In genomic region chr14:118237786-118238185, GRCm38 (mm10) we compare ENCODE assay signal across 14 mouse cellular contexts. TPM values are rescaled to one million over a fixed set of nuclear protein-coding genes. Genes with fewer than 3 reads are reported as not detected.
DNase-seq lines count a peak whose midpoint lies in the region; ATAC-seq and TF ChIP-seq lines count a peak whose summit lies in the region.
"Had no signal": no experiment of that assay in that cellular context is flagged by ENCODE, and none has a peak within 500 bp of the region (broad histone marks: within the 10 kb centered on the region; RNA-seq: fewer than 3 reads in every experiment).

No protein-coding gene starts in this region.

- no peak for ATAC-seq in forebrain, embryonic 16.5 days
- no peak for ATAC-seq in midbrain, embryonic 13.5 days
- no peak for ATAC-seq in stomach, embryonic 16.5 days (ENCODE audit: insufficient read depth, low FRiP score)
- ATAC-seq in heart, embryonic 12.5 days (ENCODE audit: insufficient number of reproducible peaks, low FRiP score), result no peak

- no peaks in the 10 kb centered on the region for H3K36me3 ChIP-seq in kidney, adult 2 months (ENCODE audit: control insufficient read depth, insufficient read depth, low read length)
- no peaks in the 10 kb centered on the region for H3K36me3 ChIP-seq in forebrain, embryonic 16.5 days (ENCODE audit: control insufficient read depth, insufficient read depth)
- peaks cover 5% of the 10 kb centered on the region for H3K36me3 ChIP-seq in midbrain, embryonic 13.5 days
- H3K36me3 ChIP-seq in stomach, embryonic 16.5 days (ENCODE audit: control insufficient read depth, insufficient read depth, low read length), result no peaks in the 10 kb centered on the region
- H3K36me3 ChIP-seq in heart, embryonic 12.5 days, result no peaks in the 10 kb centered on the region
- no peaks in the 10 kb centered on the region for H3K36me3 ChIP-seq in heart, embryonic 10.5 days
- H3K36me3 ChIP-seq: intestine, embryonic 15.5 days; liver, embryonic 15.5 days had no signal

- no peaks in the 10 kb centered on the region for H3K4me1 ChIP-seq in kidney, adult 2 months (ENCODE audit: control insufficient read depth, insufficient read depth, low read length)
- peaks cover 33% of the 10 kb centered on the region for H3K4me1 ChIP-seq in forebrain, embryonic 16.5 days (replicated peaks; ENCODE audit: control insufficient read depth, insufficient read depth, low read length)
- peaks cover 36% of the 10 kb centered on the region for H3K4me1 ChIP-seq in midbrain, embryonic 13.5 days (replicated peaks)
- peaks cover 6% of the 10 kb centered on the region; the same call in 1 of the 2 replicates for H3K4me1 ChIP-seq in stomach, embryonic 16.5 days (ENCODE audit: control insufficient read depth, insufficient read depth, low read length)
- peaks cover 29% of the 10 kb centered on the region for H3K4me1 ChIP-seq in heart, embryonic 12.5 days (replicated peaks)
- peaks cover 26% of the 10 kb centered on the region for H3K4me1 ChIP-seq in heart, embryonic 10.5 days

- no peak for TF ChIP-seq CTCF in kidney, adult 2 months (conservative IDR thresholded peaks at IDR 0.05; ENCODE audit: insufficient read depth, insufficient read length, low read depth, low read length)

- peaks cover 25% of the 10 kb centered on the region for H3K27me3 ChIP-seq in kidney, adult 2 months (replicated peaks; ENCODE audit: control insufficient read depth, insufficient read depth, low read length)
- no peaks in the 10 kb centered on the region; the same call in 1 of the 2 replicates for H3K27me3 ChIP-seq in forebrain, embryonic 16.5 days (replicated peaks; ENCODE audit: control insufficient read depth, insufficient read depth, low read length)
- peaks cover 31% of the 10 kb centered on the region for H3K27me3 ChIP-seq in midbrain, embryonic 13.5 days
- peaks cover 20% of the 10 kb centered on the region for H3K27me3 ChIP-seq in stomach, embryonic 16.5 days (ENCODE audit: control insufficient read depth, insufficient read depth, low read length)
- peaks cover 71% of the 10 kb centered on the region for H3K27me3 ChIP-seq in heart, embryonic 12.5 days (replicated peaks)
- peaks cover 76% of the 10 kb centered on the region for H3K27me3 ChIP-seq in heart, embryonic 10.5 days (ENCODE audit: insufficient read depth, poor library complexity, severe bottlenecking)

- DNase-seq in kidney, adult 2 months, result peak; percentile 6
- no peak for DNase-seq in kidney, adult 8-10 months
- DNase-seq in right cerebral cortex, postnatal 25 days, result no peak
- no peak for DNase-seq in heart, embryonic 10.5 days (ENCODE audit: low spot score)

- H3K9ac ChIP-seq in forebrain, embryonic 16.5 days (replicated peaks; ENCODE audit: low read depth, low read length), result no peak overlapping the region
- peak overlapping the region; percentile 93 for H3K9ac ChIP-seq in midbrain, embryonic 13.5 days (replicated peaks)
- peak overlapping the region; percentile 39; the same call in 1 of the 2 replicates for H3K9ac ChIP-seq in stomach, embryonic 16.5 days (ENCODE audit: low read length)
- H3K9ac ChIP-seq in heart, embryonic 12.5 days, result no peak overlapping the region
- H3K9ac ChIP-seq: intestine, embryonic 15.5 days; liver, embryonic 15.5 days had no signal

- H3K4me3 ChIP-seq in kidney, adult 2 months (ENCODE audit: insufficient read depth, low read depth, low read length), result no peak overlapping the region
- no peak overlapping the region for H3K4me3 ChIP-seq in forebrain, embryonic 16.5 days (replicated peaks; ENCODE audit: low read length)
- H3K4me3 ChIP-seq in midbrain, embryonic 13.5 days (replicated peaks), result peak overlapping the region; percentile 76
- H3K4me3 ChIP-seq in stomach, embryonic 16.5 days (replicated peaks; ENCODE audit: low read length), result peak overlapping the region; percentile 63
- H3K4me3 ChIP-seq in heart, embryonic 12.5 days, result no peak overlapping the region
- no peak overlapping the region for H3K4me3 ChIP-seq in heart, embryonic 10.5 days

- 15% methylated on average over 6 of the region's 6 CpGs for WGBS in kidney, adult 2 months
- WGBS in forebrain, embryonic 16.5 days, result 8% methylated on average over 6 of the region's 6 CpGs
- WGBS in midbrain, embryonic 13.5 days, result 7% methylated on average over 6 of the region's 6 CpGs
- 6% methylated on average over 6 of the region's 6 CpGs for WGBS in stomach, embryonic 16.5 days
- WGBS in heart, embryonic 12.5 days, result 11% methylated on average over 6 of the region's 6 CpGs
- WGBS in heart, embryonic 10.5 days, result 11% methylated on average over 6 of the region's 6 CpGs

- no peak overlapping the region for H3K27ac ChIP-seq in kidney, adult 2 months (ENCODE audit: insufficient read depth, low read depth, low read length)
- H3K27ac ChIP-seq in forebrain, embryonic 16.5 days (ENCODE audit: low read length), result no peak overlapping the region
- H3K27ac ChIP-seq in midbrain, embryonic 13.5 days, result no peak overlapping the region
- H3K27ac ChIP-seq in stomach, embryonic 16.5 days (ENCODE audit: low read length), result no peak overlapping the region
- H3K27ac ChIP-seq in heart, embryonic 12.5 days (ENCODE audit: poor library complexity, severe bottlenecking), result no peak overlapping the region
- H3K27ac ChIP-seq in heart, embryonic 10.5 days, result no peak overlapping the region
- H3K27ac ChIP-seq: intestine, embryonic 15.5 days; liver, embryonic 15.5 days had no signal

- no peak for TF ChIP-seq POLR2A in kidney, adult 2 months (IDR thresholded peaks at IDR 0.05; ENCODE audit: low read depth, low read length)

- H3K9me3 ChIP-seq in forebrain, embryonic 16.5 days (ENCODE audit: control insufficient read depth, low read length), result no peaks in the 10 kb centered on the region
- H3K9me3 ChIP-seq in midbrain, embryonic 13.5 days, result peaks cover 2% of the 10 kb centered on the region; the same call in 1 of the 2 replicates
- no peaks in the 10 kb centered on the region for H3K9me3 ChIP-seq in stomach, embryonic 16.5 days (replicated peaks; ENCODE audit: control insufficient read depth, low read length)
- H3K9me3 ChIP-seq in heart, embryonic 12.5 days (replicated peaks), result no peaks in the 10 kb centered on the region; the same call in 1 of the 2 replicates
- no peaks in the 10 kb centered on the region for H3K9me3 ChIP-seq in heart, embryonic 10.5 days
- H3K9me3 ChIP-seq: intestine, embryonic 15.5 days; liver, embryonic 15.5 days had no signal

- peak overlapping the region; percentile 8 for H3K4me2 ChIP-seq in forebrain, embryonic 16.5 days (ENCODE audit: low read length)
- H3K4me2 ChIP-seq in midbrain, embryonic 13.5 days (replicated peaks), result peak overlapping the region; percentile 78
- H3K4me2 ChIP-seq in stomach, embryonic 16.5 days (ENCODE audit: low read depth, low read length), result peak overlapping the region; percentile 66
- H3K4me2 ChIP-seq in heart, embryonic 12.5 days, result no peak overlapping the region

RNA-seq across cellular contexts. Expression of gene Sox21, which starts 1.0 kb away (rescaled TPM):
- not detected in 2 replicates for polyA plus RNA-seq in kidney, adult 2 months (2012; rRNA removed)
- polyA plus RNA-seq in forebrain, embryonic 16.5 days (2015; fragmentation: Nextera tagmentation; extraction: Ambion mirVana), result 4.8 and 5.9 TPM in 2 replicates
- polyA plus RNA-seq in midbrain, embryonic 13.5 days (2015; fragmentation: Nextera tagmentation; extraction: Ambion mirVana), result 12.2 and 16.7 TPM in 2 replicates
- 3.2 and 3.7 TPM in 2 replicates for polyA plus RNA-seq in stomach, embryonic 16.5 days (2015; fragmentation: Nextera tagmentation; extraction: Ambion mirVana)
- polyA plus RNA-seq in heart, embryonic 12.5 days (2016; fragmentation: Nextera tagmentation; extraction: Ambion mirVana), result 0.05 TPM in 1 of 2 replicates, not detected in the other
- polyA plus RNA-seq in heart, embryonic 10.5 days (2016; fragmentation: Nextera tagmentation; extraction: Ambion mirVana), result 0.04 and 0.09 TPM in 2 replicates
- polyA plus RNA-seq: liver, embryonic 15.5 days had no signal

RNA-seq across cellular contexts. Expression of gene Gm9376, which starts 29.0 kb away (rescaled TPM):
- polyA plus RNA-seq in kidney, adult 2 months (2012; rRNA removed), result not detected in 2 replicates
- not detected in 2 replicates for polyA plus RNA-seq in forebrain, embryonic 16.5 days (2015; fragmentation: Nextera tagmentation; extraction: Ambion mirVana)
- polyA plus RNA-seq in midbrain, embryonic 13.5 days (2015; fragmentation: Nextera tagmentation; extraction: Ambion mirVana), result not detected in 2 replicates
- polyA plus RNA-seq in stomach, embryonic 16.5 days (2015; fragmentation: Nextera tagmentation; extraction: Ambion mirVana), result not detected in 2 replicates
- polyA plus RNA-seq in heart, embryonic 12.5 days (2016; fragmentation: Nextera tagmentation; extraction: Ambion mirVana), result not detected in 2 replicates
- polyA plus RNA-seq in heart, embryonic 10.5 days (2016; fragmentation: Nextera tagmentation; extraction: Ambion mirVana), result not detected in 2 replicates
- polyA plus RNA-seq: cortical plate, adult 2 months; G1E; heart, embryonic 14.5 days; intestine, embryonic 15.5 days; large intestine, adult 2 months; liver, embryonic 15.5 days had no signal

Comparison
In these comparisons a context has a peak if more than half of its experiments do, and no peak if none do; other contexts are left out.
1. H3K4me3 ChIP-seq: peak in midbrain, embryonic 13.5 days (single experiment) and stomach, embryonic 16.5 days (single experiment); none in kidney, adult 2 months (single experiment), forebrain, embryonic 16.5 days (single experiment), heart, embryonic 12.5 days (single experiment) and heart, embryonic 10.5 days (single experiment).
2. H3K9ac ChIP-seq: peak in midbrain, embryonic 13.5 days (single experiment) and stomach, embryonic 16.5 days (single experiment); none in forebrain, embryonic 16.5 days (single experiment) and heart, embryonic 12.5 days (single experiment).